Mouse (Mus musculus) C2C12 (cell line): ENCODE data around the gene Hadhb. TPM values are rescaled to one million over a fixed set of nuclear protein-coding genes. Genes with fewer than 3 reads are reported as not detected.
"Not testable (repeated sequence)": the region's sequence is repeated elsewhere in the genome, so short reads cannot be mapped to it uniquely, and the experiment has no call there.

Experiments
- H3K27me3 ChIP-seq: one replicate; pipeline ENCODE4 v1.6.1; 2011; ENCODE audit not compliant: control insufficient read depth, insufficient read depth, insufficient read length
- H3K36me3 ChIP-seq: one replicate; pipeline ENCODE4 v1.6.1; 2011; ENCODE audit not compliant: control insufficient read depth, insufficient read depth
- H3K4me3 ChIP-seq: one replicate; pipeline ENCODE4 v1.5.1; 2011; ENCODE audit warnings: mild to moderate bottlenecking, control low read depth; ENCODE audit not compliant: poor library complexity, insufficient read depth, severe bottlenecking
- H3K79me2 ChIP-seq: one replicate; pipeline ENCODE4 v1.6.1; 2011; ENCODE audit not compliant: control insufficient read depth, insufficient read depth
- H3K79me3 ChIP-seq: one replicate; pipeline ENCODE4 v1.6.1; 2011; ENCODE audit warnings: low read depth, control low read depth
- H3ac ChIP-seq: one replicate; pipeline ENCODE3; 2011; ENCODE audit warnings: low read depth; ENCODE audit not compliant: control insufficient read depth, insufficient read length
- CEBPB ChIP-seq: IDR thresholded peaks from one replicate; pipeline ENCODE4 v1.6.1; 2011; ENCODE audit warnings: low read depth, mild to moderate bottlenecking, control low read depth, moderate library complexity
- CTCF ChIP-seq: IDR thresholded peaks from one replicate; pipeline ENCODE4 v1.5.1; 2011; ENCODE audit not compliant: control insufficient read depth, insufficient read depth, insufficient read length
- FOSL1 ChIP-seq: IDR thresholded peaks from one replicate; pipeline ENCODE4 v1.8.0; 2011; ENCODE audit warnings: mild to moderate bottlenecking, low read length; ENCODE audit not compliant: poor library complexity, insufficient read depth, severe bottlenecking
- MAX ChIP-seq: IDR thresholded peaks from one replicate; pipeline ENCODE4 v1.6.1; 2011; ENCODE audit warnings: mild to moderate bottlenecking, control low read depth
- MYOD1 ChIP-seq: IDR thresholded peaks from one replicate; pipeline ENCODE4 v1.6.1; 2011; ENCODE audit warnings: low read depth; ENCODE audit not compliant: control insufficient read depth, insufficient read length
- MYOG ChIP-seq: IDR thresholded peaks from one replicate; pipeline ENCODE4 v1.6.1; 2011; ENCODE audit not compliant: control insufficient read depth, insufficient read length; ENCODE audit errors: extremely low read depth
- USF1 ChIP-seq: IDR thresholded peaks from one replicate; pipeline ENCODE4 v1.6.1; 2011; ENCODE audit warnings: low read depth, mild to moderate bottlenecking, control low read depth, moderate library complexity
- polyA plus RNA-seq: library from polyadenylated mRNA; unstranded; fragments of >200 nt; fragmentation: generic; extraction: Trizol; gene quantifications from one replicate; pipeline ENCODE4 v1.2.1, GENCODE M21; 2012; ENCODE audit warnings: missing spikeins

The Hadhb gene
- polyA plus RNA-seq, 1 experiment: 43.2 TPM

DNA sequence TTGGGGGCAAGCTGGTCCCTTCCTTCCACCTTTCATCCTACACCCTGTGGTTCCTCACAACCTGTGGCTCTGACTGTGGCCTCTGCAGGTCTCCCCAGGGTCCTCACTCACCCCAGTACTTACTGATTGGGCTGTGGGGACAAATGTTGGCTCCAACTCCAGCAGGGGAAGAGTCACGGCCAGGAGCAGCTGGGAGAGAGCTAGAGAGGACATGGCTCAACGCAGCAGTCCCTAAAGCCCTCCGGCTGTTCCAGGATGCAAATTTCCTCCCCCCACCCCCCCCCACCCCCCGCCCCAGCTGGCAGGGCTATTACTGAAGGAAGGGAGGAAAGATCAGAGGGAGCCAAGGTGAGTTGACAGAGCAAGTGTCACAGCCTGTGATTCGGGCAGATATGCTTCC lies 50.4 kb downstream of the Hadhb start, which contains the start of gene Adgrf3:
Adgrf3 (minus strand) TSS at position 230 of the 400 bp plus-strand sequence.
- Histone ChIP-seq H3K79me2 (no peaks in the 10 kb centered on the region), H3K79me3 (no peaks in the 10 kb centered on the region)

DNA sequence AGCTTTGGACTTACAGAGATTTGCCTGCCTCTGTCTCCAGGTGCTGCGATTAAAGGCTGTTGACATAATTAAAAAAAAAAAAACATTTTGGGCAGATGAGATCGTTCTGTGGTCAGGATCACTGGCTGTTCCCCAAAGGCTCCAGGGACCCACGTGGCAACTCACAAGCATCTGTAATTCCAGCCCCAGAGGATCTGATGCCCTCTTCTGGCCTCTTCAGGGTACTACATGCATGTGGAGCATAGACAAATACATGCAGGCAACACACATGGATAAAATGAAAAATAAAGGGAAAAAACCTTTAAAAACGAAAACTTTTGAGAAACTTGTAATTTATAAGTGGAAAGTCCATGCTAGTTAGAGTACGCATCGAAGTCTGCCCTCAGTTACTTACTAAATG lies 52.2 kb downstream of the Hadhb start:
- no peaks in the 10 kb centered on the region for H3K27me3 ChIP-seq
- H3K36me3 ChIP-seq: no peaks in the 10 kb centered on the region
- no peak overlapping the region for H3K4me3 ChIP-seq
- H3K79me3 ChIP-seq: no peaks in the 10 kb centered on the region
- no peak overlapping the region for H3ac ChIP-seq
- TF ChIP-seq CEBPB (no peak), FOSL1 (no peak), CTCF (no peak), USF1 (no peak), MAX (no peak), MYOD1 (no peak), MYOG (no peak)
- no peaks in the 10 kb centered on the region for H3K79me2 ChIP-seq

More for the DNA sequence above, 50.4 kb downstream of the Hadhb start, which contains the start of gene Adgrf3:
- Histone ChIP-seq H3K27me3 (no peaks in the 10 kb centered on the region), H3K36me3 (no peaks in the 10 kb centered on the region), H3K4me3 (no peak within 1 kb of the TSS), H3ac (no peak within 1 kb of the TSS)
- no peak for TF ChIP-seq MYOG
- no peak for TF ChIP-seq USF1
- TF ChIP-seq FOSL1: no peak
- no peak for TF ChIP-seq CTCF
- TF ChIP-seq MYOD1: no peak
- TF ChIP-seq CEBPB: no peak
- TF ChIP-seq MAX: no peak

- H3K79me3 ChIP-seq, H3ac ChIP-seq, H3K27me3 ChIP-seq: not testable (repeated sequence)
These were observed 55.7 kb downstream of the Hadhb start for GRCm38 (mm10) chr5:30210758-30211157.

GRCm38 (mm10) chr5:30214889-30215288 lies 59.8 kb downstream of the Hadhb start:
- TF ChIP-seq USF1 (no peak), CTCF (peak; percentile 2)
- no peaks in the 10 kb centered on the region for H3K36me3 ChIP-seq
- H3K79me3 ChIP-seq: no peaks in the 10 kb centered on the region
- peaks cover 14% of the 10 kb centered on the region for H3K27me3 ChIP-seq
- H3K79me2 ChIP-seq: no peaks in the 10 kb centered on the region
- H3ac ChIP-seq: no peak overlapping the region
- H3K4me3 ChIP-seq: no peak overlapping the region

More at GRCm38 (mm10) chr5:30210758-30211157, 55.7 kb downstream of the Hadhb start:
- not testable (repeated sequence) for H3K79me2 ChIP-seq, H3K36me3 ChIP-seq, H3K4me3 ChIP-seq

DNA sequence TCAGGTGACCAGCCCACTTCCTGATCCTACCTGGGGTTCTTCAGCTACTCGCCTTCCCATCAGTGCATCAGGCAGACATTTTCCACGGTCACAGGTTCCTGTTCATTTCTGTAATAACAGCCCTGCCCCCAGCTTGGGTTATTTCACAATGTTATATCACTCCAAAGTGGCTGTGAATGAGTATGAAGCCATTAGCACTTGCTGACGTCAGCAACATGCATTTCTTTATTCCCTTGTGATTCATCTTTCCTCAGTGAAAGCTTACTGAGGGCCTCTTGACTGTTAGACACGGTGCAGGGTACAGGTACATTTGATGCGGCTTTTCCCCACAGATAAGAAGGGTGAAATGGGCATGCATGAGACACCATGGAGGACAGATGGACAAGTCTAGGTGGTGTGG lies 60.9 kb downstream of the Hadhb start:
- H3K36me3 ChIP-seq: no peaks in the 10 kb centered on the region
- peaks cover 14% of the 10 kb centered on the region for H3K27me3 ChIP-seq

GRCm38 (mm10) chr5:30219715-30220114 lies 64.7 kb downstream of the Hadhb start:
- Histone ChIP-seq H3K4me3 (no peak overlapping the region), H3ac (no peak overlapping the region), H3K27me3 (peaks cover 14% of the 10 kb centered on the region), H3K79me2 (no peaks in the 10 kb centered on the region), H3K36me3 (no peaks in the 10 kb centered on the region), H3K79me3 (no peaks in the 10 kb centered on the region)
- TF ChIP-seq MYOD1 (no peak), FOSL1 (no peak), MAX (no peak), USF1 (no peak), CEBPB (no peak), MYOG (no peak), CTCF (no peak)

More for the DNA sequence above, 60.9 kb downstream of the Hadhb start:
- no peak overlapping the region for H3ac ChIP-seq
- H3K79me2 ChIP-seq: no peaks in the 10 kb centered on the region
- no peak overlapping the region for H3K4me3 ChIP-seq
- TF ChIP-seq MAX (no peak), CEBPB (no peak), CTCF (no peak), FOSL1 (no peak), USF1 (no peak), MYOD1 (no peak), MYOG (no peak)
- H3K79me3 ChIP-seq: no peaks in the 10 kb centered on the region

DNA sequence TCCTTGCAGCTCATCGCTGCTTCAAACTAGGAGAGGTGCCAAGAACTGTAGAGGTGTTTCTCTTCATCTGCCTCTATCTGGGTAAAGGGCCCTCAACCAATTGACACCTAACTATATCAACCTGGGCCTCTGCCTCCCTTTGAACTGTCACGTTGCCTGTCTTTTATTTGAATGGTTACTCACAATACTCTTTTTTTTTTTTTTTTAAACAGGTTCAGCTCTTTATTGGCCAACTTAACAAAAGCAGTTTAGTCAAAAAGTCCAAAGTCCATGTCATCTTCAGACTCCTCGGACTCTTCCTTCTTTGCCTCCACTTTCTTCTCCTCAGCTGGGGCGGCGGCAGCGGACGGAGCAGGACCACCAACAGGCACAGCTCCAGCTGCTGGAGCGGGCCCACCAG lies 65.6 kb downstream of the Hadhb start:
- H3ac ChIP-seq: no peak overlapping the region
- H3K36me3 ChIP-seq: no peaks in the 10 kb centered on the region
- H3K79me3 ChIP-seq: no peaks in the 10 kb centered on the region
- H3K27me3 ChIP-seq: peaks cover 14% of the 10 kb centered on the region
- no peak overlapping the region for H3K4me3 ChIP-seq
- TF ChIP-seq MYOG: no peak
- no peak for TF ChIP-seq USF1
- TF ChIP-seq MYOD1: no peak
- TF ChIP-seq FOSL1: no peak
- TF ChIP-seq CEBPB: no peak
- TF ChIP-seq CTCF: no peak
- TF ChIP-seq MAX: no peak
- no peaks in the 10 kb centered on the region for H3K79me2 ChIP-seq
